Mouse (Mus musculus): ENCODE measurements around the gene Zfp950.

DNA sequence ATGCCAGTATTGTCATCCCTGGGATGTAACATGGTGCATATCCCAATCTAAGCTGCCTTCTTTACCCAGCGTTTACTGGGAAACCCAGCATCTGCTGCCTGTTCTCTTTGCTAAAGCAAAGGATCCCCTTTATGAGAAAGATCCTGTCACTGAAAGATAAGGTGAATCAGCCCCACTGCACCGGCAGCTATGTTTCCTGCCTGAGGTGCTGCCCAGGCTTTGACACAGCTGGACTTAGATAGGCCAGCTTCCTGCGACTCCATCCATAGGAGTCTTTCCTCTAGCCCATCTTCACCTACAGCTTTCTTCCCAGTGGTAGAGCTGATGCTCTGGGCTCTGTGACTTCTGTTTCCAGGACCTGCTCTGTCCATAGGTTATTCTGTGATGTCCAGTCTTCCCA, 62.0 kb downstream of the Zfp950 start:
- no peak for TF ChIP-seq CTCF (IDR thresholded peaks at IDR 0.05; ENCODE audit: low read depth, low read length)
- no peak for TF ChIP-seq POLR2A (IDR thresholded peaks at IDR 0.05; ENCODE audit: extremely low read depth, insufficient read depth, low read length)

All from liver, adult 2 months (tissue).